Comparison of ENCODE assay signal across 29 mouse cellular contexts in the genomic region with DNA sequence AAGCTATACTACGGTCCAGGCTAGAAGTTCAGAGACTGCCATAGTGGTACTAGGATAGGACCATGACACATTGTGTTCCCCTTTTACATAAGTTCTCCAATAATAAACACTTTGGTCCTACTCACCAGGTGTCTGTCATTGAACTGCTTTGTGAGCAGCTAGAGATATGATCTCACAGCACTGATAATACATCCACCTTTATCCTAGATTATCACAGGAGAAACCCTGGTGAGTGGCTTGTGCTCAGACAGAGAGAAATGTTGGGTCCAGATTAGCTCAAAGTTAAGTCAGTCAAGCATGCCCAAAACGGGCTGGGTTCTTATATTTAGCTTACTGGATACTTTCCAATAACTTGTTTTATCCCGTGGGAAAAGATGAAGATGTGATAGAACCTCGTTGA. TPM values are rescaled to one million over a fixed set of nuclear protein-coding genes. Genes with fewer than 3 reads are reported as not detected.
DNase-seq lines count a peak whose midpoint lies in the region; ATAC-seq and TF ChIP-seq lines count a peak whose summit lies in the region.
"Had no signal": no experiment of that assay in that cellular context is flagged by ENCODE, and none has a peak within 500 bp of the region (broad histone marks: within the 10 kb centered on the region; RNA-seq: fewer than 3 reads in every experiment).

No protein-coding gene starts in this region.

- DNase-seq in gastrocnemius, adult 2 months: no peak
- no peak for DNase-seq in gastrocnemius, adult 18-20 months (ENCODE audit: low spot score)
- peak; percentile 19 for DNase-seq in thymus, postnatal 25 days
- no peak for DNase-seq in thymus, postnatal 4 days
- no peak for DNase-seq in limb, embryonic 10.5 days (ENCODE audit: low spot score)
- no peak for DNase-seq in hindbrain, embryonic 11.5 days (ENCODE audit: low spot score)
- DNase-seq in kidney, adult 8-10 months: no peak
- DNase-seq: adrenal gland, postnatal 10 days; cerebellum, adult 11-12 months; cerebellum, adult 9-11 months; embryo, embryonic 11 days; gastrocnemius, postnatal 10 days; heart, postnatal 4 days; layer of hippocampus, postnatal 36 days; left cerebral cortex, postnatal 4 days; right cerebral cortex, postnatal 14 days had no signal

- no peaks in the 10 kb centered on the region for H3K36me3 ChIP-seq in liver, embryonic 16.5 days (ENCODE audit: control insufficient read depth, insufficient read depth)
- no peaks in the 10 kb centered on the region for H3K36me3 ChIP-seq in limb, embryonic 10.5 days
- H3K36me3 ChIP-seq in hindbrain, embryonic 11.5 days (ENCODE audit: control insufficient read depth, insufficient read depth, low read length): no peaks in the 10 kb centered on the region
- H3K36me3 ChIP-seq: embryonic facial prominence, embryonic 12.5 days; forebrain, embryonic 15.5 days; heart, embryonic 12.5 days; limb, embryonic 15.5 days; midbrain, embryonic 10.5 days; midbrain, embryonic 15.5 days; neural tube, embryonic 12.5 days; stomach, embryonic 15.5 days had no signal

- H3K27me3 ChIP-seq in liver, embryonic 16.5 days (ENCODE audit: control insufficient read depth, insufficient read depth, low read depth, low read length): no peaks in the 10 kb centered on the region
- H3K27me3 ChIP-seq in limb, embryonic 10.5 days (ENCODE audit: low read depth, poor library complexity, severe bottlenecking): no peaks in the 10 kb centered on the region
- H3K27me3 ChIP-seq in hindbrain, embryonic 11.5 days (ENCODE audit: control insufficient read depth, insufficient read depth, low read length): no peaks in the 10 kb centered on the region
- H3K27me3 ChIP-seq: embryonic facial prominence, embryonic 12.5 days; forebrain, embryonic 15.5 days; heart, embryonic 12.5 days; limb, embryonic 15.5 days; midbrain, embryonic 15.5 days; neural tube, embryonic 12.5 days; Patski; stomach, embryonic 15.5 days had no signal

- H3K27ac ChIP-seq in gastrocnemius, adult 2 months: peak overlapping the region; percentile 67
- peak overlapping the region; percentile 51 for H3K27ac ChIP-seq in liver, embryonic 16.5 days (ENCODE audit: low read length)
- H3K27ac ChIP-seq in limb, embryonic 10.5 days: no peak overlapping the region
- H3K27ac ChIP-seq in hindbrain, embryonic 11.5 days (ENCODE audit: low read depth, low read length): no peak overlapping the region
- H3K27ac ChIP-seq: embryonic facial prominence, embryonic 12.5 days; forebrain, embryonic 15.5 days; hindbrain, embryonic 14.5 days; kidney, postnatal 0 days; limb, embryonic 15.5 days; midbrain, embryonic 10.5 days; midbrain, embryonic 15.5 days; neural tube, embryonic 12.5 days; stomach, embryonic 15.5 days had no signal

- no peak for TF ChIP-seq CTCF in gastrocnemius, adult 2 months (IDR thresholded peaks at IDR 0.05)

- no peak overlapping the region for H3K4me3 ChIP-seq in gastrocnemius, adult 2 months
- no peak overlapping the region for H3K4me3 ChIP-seq in liver, embryonic 16.5 days (ENCODE audit: low read depth, low read length)
- H3K4me3 ChIP-seq in limb, embryonic 10.5 days: no peak overlapping the region
- no peak overlapping the region for H3K4me3 ChIP-seq in hindbrain, embryonic 11.5 days (ENCODE audit: low read depth, low read length)
- H3K4me3 ChIP-seq: embryonic facial prominence, embryonic 12.5 days; forebrain, embryonic 15.5 days; heart, embryonic 12.5 days; limb, embryonic 15.5 days; midbrain, embryonic 10.5 days; midbrain, embryonic 15.5 days; neural tube, embryonic 12.5 days; stomach, embryonic 15.5 days had no signal

- 38% methylated on average over 4 of the region's 4 CpGs for WGBS in liver, embryonic 16.5 days (ENCODE audit: insufficient replicate concordance)
- 89% methylated on average over 4 of the region's 4 CpGs for WGBS in limb, embryonic 10.5 days
- WGBS in hindbrain, embryonic 11.5 days: 81% methylated on average over 4 of the region's 4 CpGs

- no peak overlapping the region for H3K4me2 ChIP-seq in liver, embryonic 16.5 days (ENCODE audit: low read depth, low read length)
- no peak overlapping the region for H3K4me2 ChIP-seq in hindbrain, embryonic 11.5 days (replicated peaks; ENCODE audit: low read depth, low read length)
- H3K4me2 ChIP-seq: embryonic facial prominence, embryonic 12.5 days; forebrain, embryonic 15.5 days; heart, embryonic 12.5 days; hindbrain, embryonic 14.5 days; limb, embryonic 15.5 days; lung, embryonic 14.5 days; midbrain, embryonic 15.5 days; neural tube, embryonic 12.5 days; stomach, embryonic 15.5 days had no signal

- ATAC-seq in liver, embryonic 16.5 days (ENCODE audit: low read depth): no peak
- no peak for ATAC-seq in hindbrain, embryonic 11.5 days (ENCODE audit: low FRiP score)
- ATAC-seq: forebrain, embryonic 15.5 days; midbrain, embryonic 15.5 days; Patski had no signal

- no peak overlapping the region for H3K9ac ChIP-seq in liver, embryonic 16.5 days (ENCODE audit: low read depth, low read length)
- no peak overlapping the region for H3K9ac ChIP-seq in hindbrain, embryonic 11.5 days (ENCODE audit: low read depth, low read length)
- H3K9ac ChIP-seq: embryonic facial prominence, embryonic 12.5 days; forebrain, embryonic 15.5 days; heart, embryonic 12.5 days; hindbrain, embryonic 14.5 days; limb, embryonic 15.5 days; lung, embryonic 14.5 days; midbrain, embryonic 15.5 days; neural tube, embryonic 12.5 days; stomach, embryonic 15.5 days had no signal

- intact Hi-C loops in gastrocnemius, adult 2 months (cut with DNase I): no loop called here

- H3K9me3 ChIP-seq in liver, embryonic 16.5 days (replicated peaks; ENCODE audit: control insufficient read depth, low read length): no peaks in the 10 kb centered on the region
- H3K9me3 ChIP-seq in limb, embryonic 10.5 days (replicated peaks): no peaks in the 10 kb centered on the region
- H3K9me3 ChIP-seq in hindbrain, embryonic 11.5 days (ENCODE audit: control insufficient read depth, low read length): no peaks in the 10 kb centered on the region
- H3K9me3 ChIP-seq: embryonic facial prominence, embryonic 12.5 days; forebrain, embryonic 15.5 days; heart, embryonic 12.5 days; limb, embryonic 15.5 days; midbrain, embryonic 10.5 days; midbrain, embryonic 15.5 days; neural tube, embryonic 12.5 days; stomach, embryonic 15.5 days had no signal

- H3K4me1 ChIP-seq in liver, embryonic 16.5 days (ENCODE audit: control insufficient read depth, low read depth, low read length): peaks cover 27% of the 10 kb centered on the region
- no peaks in the 10 kb centered on the region for H3K4me1 ChIP-seq in limb, embryonic 10.5 days
- H3K4me1 ChIP-seq in hindbrain, embryonic 11.5 days (replicated peaks; ENCODE audit: control insufficient read depth, insufficient read depth, low read length): no peaks in the 10 kb centered on the region
- H3K4me1 ChIP-seq: embryonic facial prominence, embryonic 12.5 days; forebrain, embryonic 15.5 days; heart, embryonic 12.5 days; limb, embryonic 15.5 days; midbrain, embryonic 15.5 days; neural tube, embryonic 12.5 days; stomach, embryonic 15.5 days had no signal

RNA-seq across cellular contexts. Expression of gene Pex5, which starts 40.2 kb away (rescaled TPM):
- 10 to 100 TPM; 19.8 to 25.2 TPM for total RNA-seq in gastrocnemius, adult 2 months (2021)
- 10 to 100 TPM; 20.2 to 20.6 TPM for total RNA-seq in gastrocnemius, adult 18-20 months (2021)
- 27.1 and 28.2 TPM in 2 replicates for polyA plus RNA-seq in liver, embryonic 16.5 days (2015; fragmentation: Nextera tagmentation; extraction: Ambion mirVana)
- 38.0 and 41.4 TPM in 2 replicates for polyA plus RNA-seq in limb, embryonic 10.5 days (2016; fragmentation: Nextera tagmentation; extraction: Ambion mirVana)
- polyA plus RNA-seq in hindbrain, embryonic 11.5 days (2014; fragmentation: Nextera tagmentation; extraction: Ambion mirVana): 35.1 and 38.9 TPM in 2 replicates

Comparison
In these comparisons a context has a peak if more than half of its experiments do, and no peak if none do; other contexts are left out.
1. H3K27ac ChIP-seq: peak in gastrocnemius, adult 2 months (single experiment) and liver, embryonic 16.5 days (single experiment); none in limb, embryonic 10.5 days (single experiment) and hindbrain, embryonic 11.5 days (single experiment).